Mouse (Mus musculus) cerebellum, postnatal 14 days (tissue): ENCODE data around the gene Gm8922.
"Not testable (repeated sequence)": the region's sequence is repeated elsewhere in the genome, so short reads cannot be mapped to it uniquely, and the experiment has no call there.

Experiments
- DNase-seq, 2 experiments: peaks; one replicate each; pipeline ENCODE4 v3.0.0; 2021; ENCODE audit warnings: mixed read lengths in 2 of 2

Gene Gm8922

GRCm38 (mm10) chr5:11681659-11682058, at the start of gene Gm8922:
Gene Gm8922 (plus strand): TSS chr5:11681959.
- DNase-seq = not testable (repeated sequence)
